Mouse (Mus musculus) adrenal gland, postnatal 14 days (tissue): ENCODE measurements at regions not wholly inside any gene's neighbourhood (a gene's known extent, or its start where the extent isn't known, plus 50 kb on each side); places are given as distances from the start of the nearest gene placed in this dataset.

ENCODE experiments used
- DNase-seq: peaks from one replicate; pipeline ENCODE4 v3.0.0; 2021; ENCODE audit warnings: mixed read lengths

DNA sequence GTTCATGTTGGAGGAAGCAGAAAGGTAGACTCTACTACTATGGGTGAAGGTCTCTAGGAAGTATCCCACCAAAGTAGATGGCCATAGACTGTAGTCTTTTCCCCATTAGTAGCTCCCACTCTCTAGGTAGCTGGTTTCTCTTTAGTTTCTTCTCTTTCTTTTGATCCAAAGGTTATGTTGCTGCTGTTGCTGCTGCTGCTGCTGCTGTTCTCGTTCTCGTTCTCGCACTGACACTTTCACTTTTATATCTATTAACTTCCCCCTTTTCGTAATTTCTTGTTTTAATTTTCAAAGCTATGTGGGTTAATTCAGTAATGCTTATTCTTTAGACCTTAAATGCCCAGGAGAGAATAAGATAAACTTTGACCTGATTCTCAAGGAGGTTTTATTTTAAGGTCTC, 58.3 kb downstream of the Tmem100 start:
- no peak for DNase-seq

DNA sequence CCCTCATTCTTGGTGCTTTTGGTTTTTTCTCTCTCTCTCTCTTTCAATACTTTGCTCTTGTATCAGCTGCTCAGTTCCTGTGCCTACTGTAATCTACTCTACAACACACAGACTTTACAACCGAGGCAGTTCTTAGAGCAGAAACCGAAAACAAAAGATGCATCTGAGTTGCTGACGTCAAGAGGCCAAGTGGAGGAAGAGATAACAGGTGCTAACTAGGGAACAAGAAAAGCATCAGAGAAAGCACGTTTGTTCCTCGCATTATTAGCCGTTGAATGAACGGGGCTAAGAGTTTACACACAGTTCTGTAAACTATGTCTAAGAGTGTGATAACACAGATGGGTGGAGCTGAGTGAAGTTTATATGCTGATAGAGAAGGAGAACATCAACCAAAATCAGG, 63.9 kb downstream of the Tmem100 start:
- DNase-seq = no peak

DNA sequence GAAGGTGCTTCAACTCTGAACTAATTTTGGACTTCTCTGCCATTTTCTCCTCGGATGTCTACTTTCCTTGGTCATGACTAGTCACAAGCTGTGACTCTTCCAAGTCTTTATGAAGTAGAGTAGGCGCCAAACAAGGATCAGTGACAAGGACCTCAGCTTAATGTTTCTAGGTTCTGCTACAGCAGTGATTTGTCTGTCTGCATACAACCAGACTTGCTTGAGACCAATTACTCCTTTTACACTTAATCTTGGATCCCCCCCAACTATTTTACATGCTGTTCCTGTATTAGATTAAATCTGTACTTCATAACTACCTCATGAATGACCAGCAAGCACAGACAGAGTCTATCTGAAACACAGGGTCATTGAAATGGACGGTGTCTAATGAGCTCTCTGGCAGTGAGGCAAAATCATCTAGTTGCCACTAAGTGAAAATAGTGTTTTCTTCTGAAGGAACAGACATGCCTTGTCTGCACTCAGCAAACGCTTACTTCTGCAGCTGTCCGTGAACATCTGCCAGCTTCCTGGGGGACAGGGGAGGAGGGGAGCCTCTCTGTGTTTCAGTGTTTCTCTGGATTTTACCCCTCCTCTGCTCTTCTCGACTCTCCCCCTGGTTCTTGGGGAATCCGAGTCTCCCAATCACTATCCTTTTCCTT, 64.7 kb downstream of the Tmem100 start:
- DNase-seq = no peak

DNA sequence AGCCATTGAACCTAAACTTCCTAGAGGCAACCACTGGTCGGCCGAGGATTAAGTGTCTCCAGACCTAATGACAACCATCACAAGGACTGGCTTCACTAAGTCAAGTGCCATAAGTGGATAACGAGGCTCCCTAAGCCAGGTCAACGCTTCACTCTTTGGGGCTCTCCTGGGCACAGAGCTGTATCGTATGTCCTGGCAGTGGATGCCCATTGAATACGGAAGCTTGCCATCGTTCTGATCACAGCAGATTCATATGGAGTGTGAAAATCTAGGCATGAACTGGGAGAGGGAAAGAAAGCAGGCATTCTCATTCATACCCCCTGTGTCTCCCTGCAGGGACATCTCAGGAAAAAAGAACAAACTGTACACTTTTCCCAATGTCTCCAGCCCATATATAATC, 68.3 kb downstream of the Tmem100 start:
- DNase-seq = no peak

DNA sequence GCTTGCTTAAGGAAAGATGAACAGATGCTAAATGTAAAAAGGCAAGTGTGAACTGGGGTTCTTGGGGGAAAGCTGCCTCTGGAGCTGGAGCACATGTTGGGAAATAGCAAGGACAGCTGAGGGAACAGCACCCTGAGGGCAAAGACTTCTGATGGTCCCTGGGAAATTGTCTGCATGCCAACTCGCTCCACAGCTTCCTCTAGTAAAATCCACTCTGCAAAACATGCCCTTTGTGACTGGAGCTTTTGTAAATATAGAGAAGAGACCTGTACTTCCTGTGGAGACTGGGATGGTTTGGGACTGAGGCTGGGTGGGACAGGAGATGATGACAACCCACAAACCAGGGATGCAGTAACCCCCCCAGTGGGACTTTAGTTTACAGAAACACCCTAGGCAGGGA, 69.0 kb downstream of the Tmem100 start:
- DNase-seq = no peak

DNA sequence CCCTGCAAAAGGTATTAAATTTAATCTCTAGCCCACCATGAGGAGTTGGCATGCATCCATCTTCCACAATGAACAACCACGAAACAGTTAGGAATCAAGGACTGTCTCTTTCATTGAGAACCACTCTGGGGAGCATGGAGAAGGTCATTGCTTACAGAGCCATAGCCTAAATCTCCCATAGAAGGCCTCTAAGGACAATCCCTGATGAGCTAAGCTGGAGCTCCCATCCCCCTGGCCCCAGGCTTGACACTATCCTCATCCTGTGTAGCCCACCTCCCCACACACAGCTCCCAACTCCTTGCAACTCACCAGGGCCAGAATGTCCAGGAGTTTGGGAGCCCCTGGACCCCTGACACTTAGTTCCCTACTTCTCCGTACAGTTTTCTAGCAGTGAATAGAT, 70.0 kb downstream of the Tmem100 start:
- DNase-seq = no peak

DNA sequence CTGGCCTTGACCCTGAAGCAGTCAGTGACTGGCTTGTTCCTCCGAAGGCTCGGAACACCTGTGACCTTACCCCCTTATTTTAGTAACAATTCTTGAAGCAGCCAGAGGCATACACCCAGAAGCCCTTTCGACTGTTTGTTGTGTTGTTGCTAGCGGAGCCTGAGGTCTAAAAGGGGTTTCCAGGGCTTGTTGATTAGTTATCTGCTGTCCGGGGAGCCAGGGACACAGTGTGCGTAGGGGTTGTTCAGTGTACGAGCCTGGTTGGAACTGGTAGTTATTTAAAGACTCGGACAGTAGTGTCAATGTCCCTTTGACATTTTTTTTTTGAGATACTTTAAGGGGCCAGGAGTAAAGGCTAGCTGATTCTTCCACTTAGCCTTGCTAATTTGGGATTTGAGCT, 71.1 kb downstream of the Tmem100 start:
- DNase-seq = no peak

DNA sequence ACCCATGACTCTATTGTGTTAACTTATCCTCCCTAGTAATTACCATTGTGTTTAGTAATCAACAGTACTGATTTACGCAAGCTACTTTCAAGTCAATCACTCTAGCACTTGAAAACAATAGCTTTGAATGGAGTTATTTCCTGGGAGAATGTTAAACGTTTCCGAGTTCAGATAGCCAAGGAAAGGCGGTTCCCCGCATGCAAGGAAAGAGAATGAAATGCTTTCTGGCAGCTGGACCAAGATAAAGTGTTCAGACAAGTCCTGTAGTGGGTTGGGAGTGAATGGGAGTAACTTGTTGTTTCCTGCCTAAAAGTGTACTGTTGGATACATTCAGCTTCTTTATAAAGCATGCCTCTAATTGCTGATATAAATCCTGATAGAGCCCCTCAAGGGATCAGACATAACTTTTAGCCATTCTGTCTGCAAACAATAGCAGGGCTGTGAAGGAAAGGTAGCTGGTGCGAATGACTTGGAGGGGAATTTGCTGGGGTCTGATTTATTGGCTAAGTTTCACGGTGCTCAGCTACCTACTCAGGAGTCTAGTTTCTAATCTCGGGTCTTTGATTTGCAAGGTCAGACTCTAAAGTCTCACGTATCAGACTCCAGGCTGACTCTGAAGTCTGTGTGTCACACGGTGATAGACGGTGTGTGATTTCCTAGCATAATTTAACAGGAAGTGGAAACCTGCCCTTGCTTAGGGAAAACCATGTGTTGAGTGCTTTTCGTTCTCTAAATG, 76.1 kb downstream of the Tmem100 start:
- no peak for DNase-seq

DNA sequence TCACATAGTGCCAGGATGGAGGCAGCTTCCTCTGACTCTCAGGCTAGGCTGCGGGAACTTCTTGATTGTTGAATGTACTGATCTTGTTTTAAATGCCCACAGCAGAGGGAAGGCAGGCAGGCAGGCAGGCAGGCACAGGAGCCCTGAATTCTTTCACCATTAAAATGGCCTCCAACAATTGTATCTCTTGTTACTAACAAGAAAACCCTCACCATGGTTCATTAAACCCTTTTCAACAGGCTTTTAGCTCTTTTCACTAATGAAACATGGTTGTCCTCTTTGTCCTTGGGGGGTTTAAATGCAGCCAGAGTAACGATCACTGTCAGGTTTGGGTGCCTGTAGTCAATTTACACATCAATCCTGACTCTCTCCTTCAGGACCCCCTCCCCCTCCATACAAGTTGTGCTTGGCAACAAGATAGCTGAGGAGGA, 77.8 kb upstream of the Gm45716 start:
- no peak for DNase-seq

DNA sequence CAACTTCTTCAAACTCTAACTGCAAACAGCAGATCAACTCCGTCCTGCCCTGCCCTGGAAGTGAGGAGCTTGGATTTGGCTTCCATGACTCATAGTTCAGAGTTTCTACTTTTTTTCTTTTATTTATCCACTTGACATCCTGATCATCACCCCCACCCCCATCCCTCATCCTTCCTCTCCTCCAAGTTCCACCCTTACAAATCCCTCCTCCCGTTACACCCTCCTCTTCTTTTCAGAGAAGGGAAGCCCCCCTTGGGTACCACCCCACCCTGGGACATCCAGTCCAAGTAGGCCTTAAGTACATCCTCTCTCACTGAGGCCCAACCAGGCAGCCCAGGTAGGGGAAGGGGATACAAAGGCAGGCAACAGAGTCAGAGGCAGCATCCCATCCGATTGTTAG, 77.3 kb upstream of the Gm45716 start:
- DNase-seq = no peak

DNA sequence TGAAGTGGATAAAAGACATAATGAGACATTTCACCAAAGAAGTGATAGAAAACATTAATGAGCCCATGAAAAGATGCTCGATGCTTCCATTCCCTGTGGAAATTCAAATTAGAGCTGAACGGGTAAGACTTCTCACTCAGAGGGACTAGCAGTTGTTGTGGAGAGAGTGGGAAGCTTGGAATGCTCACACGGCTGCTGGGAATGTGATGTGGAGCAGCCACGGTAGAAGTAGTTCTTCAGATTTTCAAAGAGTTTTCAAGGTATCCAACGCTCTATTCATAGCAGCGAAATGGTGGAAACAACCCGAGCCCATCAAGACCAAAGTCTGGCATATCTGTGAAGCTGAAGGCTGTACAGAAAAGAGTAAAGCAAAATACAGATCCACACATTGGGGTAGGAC, 75.3 kb upstream of the Gm45716 start:
- no peak for DNase-seq

DNA sequence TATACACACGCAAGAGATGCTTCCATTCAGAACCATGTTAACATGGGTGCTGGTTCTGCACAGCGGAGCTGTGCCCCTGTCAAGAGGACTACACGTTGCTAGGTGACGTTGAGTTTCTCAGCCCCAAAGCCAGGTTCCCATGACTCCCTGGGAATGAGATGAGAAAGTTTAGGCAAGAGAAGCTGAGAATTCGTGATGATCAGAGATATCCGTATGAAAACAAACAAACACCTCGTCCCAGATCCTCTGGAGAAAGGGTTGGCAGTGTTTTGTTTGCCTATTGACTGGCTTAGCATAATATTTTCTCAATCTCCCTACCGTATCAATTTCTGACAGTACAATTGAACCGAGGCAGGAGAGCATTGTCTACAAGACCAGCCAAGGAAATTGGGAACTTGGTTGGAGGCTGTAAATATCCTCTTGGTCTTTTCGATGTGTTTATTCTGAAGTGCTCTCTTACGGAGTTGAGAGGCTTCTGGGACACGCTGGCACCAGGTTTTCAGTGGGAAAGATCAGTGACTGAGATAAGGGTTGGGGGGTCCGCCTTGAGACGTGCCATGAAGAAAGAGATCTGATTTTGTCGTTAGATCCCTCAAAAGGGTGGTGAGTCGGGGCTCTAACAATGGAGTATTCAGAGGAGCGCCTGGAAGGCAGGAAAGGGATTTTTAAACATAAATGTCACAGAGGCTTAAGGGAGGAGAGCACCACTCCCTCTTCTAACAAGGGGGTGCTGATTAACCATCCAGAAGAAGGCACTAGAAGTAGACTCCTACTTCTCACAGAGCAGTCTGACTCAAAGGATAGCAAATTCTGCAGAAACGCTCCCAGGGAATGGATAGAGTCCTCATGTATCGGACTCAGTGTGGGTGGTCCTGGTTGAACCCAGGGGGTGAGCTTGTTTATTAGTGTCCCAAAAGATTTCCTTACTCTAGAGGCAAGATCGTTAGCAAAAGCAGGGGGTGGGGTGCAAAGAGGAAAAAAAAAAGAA, 70.5 kb upstream of the Gm45716 start:
- DNase-seq = no peak

DNA sequence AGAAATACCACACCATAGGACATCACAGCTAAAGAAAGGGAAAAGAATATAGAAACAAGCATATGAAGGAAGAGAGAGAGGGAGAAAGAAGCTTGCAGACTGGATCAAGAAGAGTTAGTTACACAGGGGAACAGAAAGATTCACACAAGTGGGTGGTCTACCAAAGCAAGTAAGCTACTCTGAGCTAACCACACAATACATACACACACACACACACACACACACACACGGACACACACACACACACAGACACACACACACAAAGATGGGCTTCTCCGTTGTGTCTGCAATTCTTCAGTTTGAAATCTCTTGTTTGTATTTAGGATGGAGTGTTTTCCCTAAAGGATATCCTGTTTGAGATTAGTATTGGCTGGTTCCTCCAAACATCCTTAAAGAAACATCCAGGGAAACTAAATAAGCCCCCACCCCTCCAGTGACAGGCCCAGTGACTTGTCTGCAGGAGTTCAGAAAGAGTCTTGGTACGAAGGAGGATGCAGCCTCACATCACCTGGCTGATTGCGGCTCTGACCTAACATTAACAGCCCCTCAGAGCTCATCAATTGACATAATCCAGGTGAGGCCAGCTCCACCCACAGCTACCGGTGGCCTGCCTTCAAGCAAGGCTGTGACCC, 69.7 kb upstream of the Gm45716 start:
- no peak for DNase-seq

DNA sequence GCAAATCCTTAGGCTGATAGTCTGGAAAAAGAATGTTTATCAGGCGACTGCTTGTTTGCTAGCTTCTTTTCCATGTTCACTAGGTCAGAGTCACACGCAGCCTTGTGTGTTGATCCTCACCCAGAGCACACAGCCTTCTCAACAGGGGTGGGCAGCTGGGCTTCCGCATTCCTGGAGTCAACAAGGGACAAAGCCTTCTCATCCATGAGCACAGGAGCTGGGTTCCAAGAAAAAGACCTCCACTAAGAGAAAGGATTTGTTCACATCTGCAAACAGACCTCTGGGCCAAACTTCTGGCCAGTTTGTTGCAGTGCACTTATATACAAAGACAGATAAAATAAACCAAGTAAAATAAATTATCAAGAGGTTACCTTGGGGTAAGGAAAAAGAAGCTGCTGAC, 65.6 kb upstream of the Gm45716 start:
- no peak for DNase-seq

DNA sequence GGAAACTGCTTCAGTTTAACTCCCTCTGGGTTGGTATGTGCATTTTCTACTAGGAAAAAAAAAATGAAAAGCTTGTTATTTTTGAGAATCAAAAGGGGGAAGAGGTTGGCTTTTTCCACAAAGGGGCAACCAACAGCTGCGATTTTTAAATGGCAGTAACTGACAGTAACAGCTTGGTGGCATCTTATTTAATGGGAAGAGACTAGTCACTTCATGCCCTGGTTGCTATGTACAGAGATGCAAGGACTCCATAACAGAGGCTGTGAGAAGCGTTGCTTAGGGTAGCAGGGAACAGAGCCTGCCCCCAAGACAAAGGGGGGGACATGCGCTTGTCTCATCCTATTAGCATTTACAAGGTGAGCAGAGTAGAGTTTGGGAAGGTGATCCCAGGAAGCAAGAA, 64.8 kb upstream of the Gm45716 start:
- no peak for DNase-seq

DNA sequence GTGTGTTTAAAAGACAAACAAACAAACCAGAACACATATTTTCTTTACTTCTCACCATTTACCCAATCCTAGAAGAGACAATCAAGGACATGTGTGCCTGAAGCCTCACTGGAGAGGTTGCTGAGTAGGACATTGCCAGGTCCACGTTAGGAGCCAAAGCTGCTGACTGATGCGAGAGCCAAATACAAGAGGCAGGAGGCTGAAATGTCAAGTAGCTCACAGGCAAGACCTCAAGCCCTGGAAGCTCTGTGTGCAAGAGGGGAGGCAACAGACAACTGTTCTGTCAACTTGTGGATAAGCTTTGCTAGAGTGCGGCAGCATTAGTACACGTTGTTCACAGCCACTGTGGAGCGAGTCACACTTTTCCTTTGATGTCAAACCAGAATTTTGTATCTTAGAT, 63.6 kb upstream of the Gm45716 start:
- DNase-seq = no peak

DNA sequence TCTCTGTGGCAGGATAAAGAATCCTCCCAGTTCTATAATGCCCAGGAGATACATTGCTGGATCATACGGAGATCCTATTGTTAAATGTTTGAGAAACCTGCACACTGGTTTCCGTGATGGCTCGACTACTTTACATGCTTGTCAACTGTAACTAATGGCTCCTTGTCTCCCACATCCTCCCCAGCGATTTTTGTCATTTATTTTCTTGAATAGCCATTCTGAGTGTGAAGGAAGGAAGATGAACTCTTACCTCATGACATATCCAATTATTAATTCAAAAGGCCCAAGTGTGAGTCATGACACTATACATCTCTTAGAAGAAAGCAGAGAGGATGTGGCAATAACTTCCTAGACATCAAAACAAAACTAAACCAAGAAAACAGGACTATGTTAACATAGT, 61.2 kb upstream of the Gm45716 start:
- DNase-seq = no peak

DNA sequence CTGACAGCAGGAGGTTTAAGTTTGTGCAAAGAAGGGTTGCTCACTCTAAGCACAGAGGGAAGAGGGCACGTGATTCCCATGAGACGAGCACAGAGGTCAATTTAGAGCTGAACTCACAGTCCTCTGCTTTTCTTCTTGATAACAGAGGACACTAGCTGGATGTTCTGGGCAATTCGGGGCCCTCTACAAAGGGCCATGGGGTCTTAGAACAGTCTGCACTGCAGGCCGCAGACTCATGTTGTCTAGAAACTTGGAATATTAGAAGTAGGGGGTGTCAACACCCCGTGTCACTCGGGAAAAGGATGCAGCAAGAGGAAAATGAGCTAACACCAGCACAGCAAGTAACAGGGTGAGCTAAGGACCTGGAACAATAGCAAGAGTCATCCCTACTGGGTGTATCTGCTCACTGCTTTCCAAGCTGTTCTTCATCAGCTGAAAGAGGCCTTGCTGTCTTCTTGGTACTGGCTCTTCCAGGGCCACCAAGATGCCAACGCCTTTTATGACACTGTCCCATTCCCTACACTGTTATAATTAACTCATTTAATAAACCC, 58.5 kb upstream of the Gm45716 start:
- no peak for DNase-seq

DNA sequence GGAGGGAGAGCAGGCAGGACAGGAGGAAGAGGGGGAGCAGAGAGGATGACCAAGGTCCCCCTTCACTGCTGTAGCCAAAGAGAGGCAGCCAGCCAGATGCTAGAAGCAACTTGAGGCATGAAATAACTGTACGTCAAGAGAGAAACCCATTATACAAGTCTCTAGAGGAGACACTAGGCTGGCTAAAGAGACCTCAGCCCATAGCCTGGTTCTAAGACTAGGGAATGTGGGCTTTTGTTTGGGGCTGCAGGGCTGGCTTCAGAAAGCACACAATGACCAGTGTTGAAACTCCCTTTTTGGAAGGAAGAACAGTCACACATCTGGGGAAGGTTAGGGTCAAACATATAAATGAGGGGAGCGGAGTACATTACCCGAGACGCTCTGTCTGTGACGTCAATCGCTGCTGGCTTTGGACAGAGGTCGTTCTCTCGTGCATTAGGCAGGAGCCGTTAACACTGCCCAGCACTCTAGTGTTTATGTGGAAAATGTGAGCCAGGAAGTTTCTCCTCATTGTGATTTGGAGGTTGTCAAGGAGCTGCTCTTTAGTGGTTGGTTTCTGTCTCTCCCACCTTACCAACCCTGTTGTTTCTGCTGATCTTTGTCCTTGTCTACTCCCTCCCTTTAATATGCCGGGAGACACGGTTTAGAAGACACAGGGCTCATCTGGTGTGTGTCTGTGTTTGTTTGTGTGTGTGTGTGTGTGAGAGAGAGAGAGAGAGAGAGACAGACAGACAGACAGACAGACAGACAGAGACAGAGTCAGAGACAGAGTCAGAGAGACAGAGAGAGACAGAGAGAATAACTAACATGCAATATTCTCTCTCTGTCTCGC, 57.5 kb upstream of the Gm45716 start:
- DNase-seq = peak; percentile 31

DNA sequence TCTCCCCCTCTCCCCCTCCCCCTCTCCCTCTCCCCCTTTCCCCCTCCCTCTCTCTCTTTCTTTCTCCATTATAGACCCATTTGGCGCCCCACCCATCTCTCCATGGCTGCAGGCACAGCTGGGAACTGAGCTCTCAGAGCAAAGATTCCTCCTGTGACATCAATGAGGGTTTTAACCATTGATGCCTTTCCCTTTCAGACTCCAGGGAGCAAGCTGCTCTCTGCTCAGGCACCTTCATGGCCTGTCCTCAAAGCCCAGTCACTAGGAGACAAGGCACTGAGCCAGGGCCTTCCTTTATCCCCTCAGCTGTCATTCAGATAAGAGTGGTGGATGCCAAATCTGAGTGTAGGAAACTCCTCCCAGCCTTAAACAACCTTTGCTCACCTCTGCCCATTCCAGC, 56.8 kb upstream of the Gm45716 start:
- peak; percentile 28 for DNase-seq

DNA sequence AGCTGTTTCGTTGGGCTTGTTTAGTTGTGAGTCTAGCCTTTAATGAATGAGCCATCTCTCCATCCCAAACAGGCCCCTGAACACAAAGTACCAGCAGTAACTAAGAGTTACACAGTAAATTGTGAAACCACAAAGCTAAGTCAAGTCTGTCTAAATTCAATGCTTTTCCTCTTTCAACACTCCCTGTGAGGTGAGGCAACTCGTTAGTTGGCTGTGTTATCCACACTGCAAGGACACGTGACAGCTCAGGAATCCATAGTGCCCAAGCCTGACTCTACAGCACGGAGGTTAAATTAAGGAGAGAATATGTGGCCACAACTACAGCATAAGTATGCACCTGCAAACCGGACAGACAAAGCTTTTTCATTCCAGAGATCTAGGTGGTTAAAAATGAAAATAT, 54.9 kb upstream of the Gm45716 start:
- DNase-seq = peak; percentile 44
